Mouse (Mus musculus) thymus, postnatal 10 days (tissue): ENCODE data around the gene Il9r.

Source experiments
- DNase-seq, 2 experiments: peaks; one replicate each; pipeline ENCODE4 v3.0.0; 2021; ENCODE audit warnings: low spot score in 2 of 2

Il9r gene

GRCm38 (mm10) chr11:32198256-32198955 lies 1.7 kb downstream of the Il9r start:
- no peak for DNase-seq

GRCm38 (mm10) chr11:32197766-32198165 lies 2.3 kb downstream of the Il9r start:
- no peak for DNase-seq

DNA sequence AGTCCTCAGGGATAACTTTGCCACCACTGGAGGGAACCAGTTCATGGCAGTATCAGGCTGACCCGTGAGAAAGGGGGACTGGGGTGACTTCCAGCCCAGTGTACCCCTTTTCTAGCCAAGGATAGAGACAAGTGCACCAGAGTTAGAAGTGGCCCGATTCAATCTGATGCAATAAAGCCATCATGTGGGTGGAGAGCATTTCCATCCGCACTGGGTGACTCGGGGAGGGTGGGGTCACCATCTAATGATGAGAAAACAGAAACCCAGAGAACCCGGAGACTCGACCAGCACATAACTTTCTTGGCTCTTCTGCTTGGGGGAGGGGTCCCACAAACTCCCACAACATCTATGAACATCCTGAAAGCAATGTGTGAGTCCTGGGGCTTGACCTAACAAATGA lies 3.4 kb downstream of the Il9r start:
- no peak for DNase-seq

GRCm38 (mm10) chr11:32195867-32196540 lies 4.1 kb downstream of the Il9r start:
- DNase-seq: peak in 1 of 2 experiments; percentile 38

DNA sequence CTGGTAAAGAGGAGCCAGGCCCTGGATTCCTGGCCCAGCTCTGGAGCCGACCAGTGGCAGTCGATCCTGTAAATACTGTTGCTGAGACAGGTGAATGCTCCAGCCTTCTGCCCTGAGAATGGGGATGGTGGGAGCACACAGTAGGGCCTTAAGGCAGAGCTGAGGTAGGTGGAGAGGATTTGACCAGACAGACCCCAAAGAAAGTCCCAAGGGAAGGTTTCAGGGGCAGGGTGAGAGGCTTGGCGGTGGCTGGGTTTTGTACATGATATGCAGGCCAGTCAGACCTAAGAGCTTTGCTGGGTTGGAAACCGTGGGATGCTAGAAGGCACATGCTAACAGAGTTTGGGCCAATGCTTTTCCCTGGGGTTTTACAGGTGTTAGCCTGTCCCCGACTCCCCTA lies 5.5 kb downstream of the Il9r start:
- no peak for DNase-seq

- DNase-seq: no peak
Observed at GRCm38 (mm10) chr11:32194086-32194485, 6.0 kb downstream of the Il9r start.

GRCm38 (mm10) chr11:32193156-32193555 lies 6.9 kb downstream of the Il9r start:
- no peak for DNase-seq

- DNase-seq: no peak
Observed at GRCm38 (mm10) chr11:32190603-32191110, 9.4 kb downstream of the Il9r start.

DNA sequence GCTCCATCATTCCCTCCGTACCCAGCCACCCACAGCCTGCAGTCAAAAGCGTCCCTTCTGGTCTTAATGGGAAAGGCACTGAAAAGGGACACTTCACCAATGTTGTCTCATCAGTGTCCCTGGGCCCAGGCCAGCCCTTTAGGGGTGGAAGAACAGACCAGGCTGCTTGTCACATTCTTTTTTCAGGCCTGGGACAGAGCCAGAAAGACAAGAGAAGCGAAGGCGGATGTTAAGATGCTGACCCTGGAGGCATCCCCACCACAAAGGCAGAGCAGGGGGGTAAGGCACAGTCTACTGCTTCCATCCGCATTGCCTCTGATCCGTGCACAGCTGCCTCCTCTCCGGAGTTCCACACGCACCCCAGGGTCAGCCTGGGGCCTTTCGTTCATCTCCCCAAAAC lies 10.0 kb downstream of the Il9r start:
- DNase-seq: no peak

DNA sequence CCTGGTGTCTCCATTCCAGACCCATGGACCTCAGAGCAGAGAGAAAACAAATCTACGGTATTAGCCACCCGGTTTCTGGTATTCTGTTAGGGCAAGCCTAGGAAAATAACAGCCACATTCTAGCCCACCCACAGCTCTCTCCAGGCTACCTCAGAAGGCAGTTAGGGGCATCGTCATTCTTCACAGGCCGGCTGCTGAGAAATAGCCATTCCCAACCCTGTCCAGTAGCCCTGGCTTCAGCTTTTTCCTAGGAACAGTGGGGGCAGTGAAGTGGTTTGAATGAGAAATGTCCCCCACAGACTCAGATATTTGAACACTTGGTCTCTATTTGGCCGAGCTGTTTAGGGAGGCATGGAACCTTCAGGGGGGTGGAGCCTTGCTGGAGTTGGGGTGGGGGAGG lies 10.6 kb downstream of the Il9r start:
- no peak for DNase-seq

- DNase-seq: no peak
Observed at GRCm38 (mm10) chr11:32188881-32189280, 11.2 kb downstream of the Il9r start.

GRCm38 (mm10) chr11:32187256-32187655 lies 12.8 kb downstream of the Il9r start:
- no peak for DNase-seq

DNA sequence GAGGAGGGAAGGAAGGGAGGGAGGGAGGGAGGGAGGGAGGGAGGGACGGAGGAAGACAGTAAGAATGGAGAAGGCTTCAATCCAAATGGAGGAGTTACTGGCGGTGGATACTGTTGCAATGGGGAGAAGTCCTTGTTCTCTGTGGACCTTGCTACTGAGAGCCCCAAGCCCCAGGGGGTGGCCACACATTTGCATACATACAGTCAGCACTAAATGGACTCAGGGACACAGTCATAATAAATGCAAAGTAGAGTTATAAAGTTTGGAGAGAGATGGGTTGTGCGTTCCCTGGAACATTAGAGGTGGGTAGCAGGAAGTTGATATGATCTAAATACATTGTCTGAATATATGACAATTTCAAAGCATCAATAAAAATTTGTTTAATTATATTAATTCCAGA lies 14.0 kb downstream of the Il9r start:
- DNase-seq: no peak

GRCm38 (mm10) chr11:32184469-32184868 lies 15.6 kb downstream of the Il9r start:
- no peak for DNase-seq

GRCm38 (mm10) chr11:32181973-32182868 lies 17.9 kb downstream of the Il9r start:
- DNase-seq: peak; percentile 33 to 78

DNA sequence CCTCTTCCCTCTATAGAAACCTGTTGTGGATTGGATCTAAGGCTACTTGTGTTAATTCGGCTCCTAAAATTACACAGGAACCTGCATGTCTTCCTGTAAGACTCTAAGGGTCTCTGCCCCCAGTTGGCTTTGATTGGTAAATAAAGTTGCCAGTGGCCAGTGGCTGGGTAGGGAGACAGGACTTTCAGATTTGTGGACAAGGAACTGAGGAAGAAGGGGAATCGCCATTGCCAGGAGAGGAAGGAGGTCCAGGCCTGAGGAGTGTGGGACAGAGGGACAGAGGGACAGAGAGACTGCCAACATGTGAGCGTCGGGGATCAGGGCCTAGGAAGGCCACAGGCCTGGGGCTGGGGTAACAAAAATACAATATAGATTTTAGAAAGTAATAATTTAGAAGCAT lies 18.8 kb downstream of the Il9r start:
- no peak for DNase-seq

- no peak for DNase-seq
Observed at GRCm38 (mm10) chr11:32178506-32178905, 21.6 kb downstream of the Il9r start.

- no peak for DNase-seq
Observed at GRCm38 (mm10) chr11:32166683-32167082, 33.4 kb downstream of the Il9r start.

GRCm38 (mm10) chr11:32161922-32162804 lies 37.9 kb downstream of the Il9r start:
- peak; percentile 85 to 96 for DNase-seq

GRCm38 (mm10) chr11:32161500-32161899 lies 38.6 kb downstream of the Il9r start:
- DNase-seq: peak in 1 of 2 experiments; percentile 26

GRCm38 (mm10) chr11:32160341-32160740 lies 39.7 kb downstream of the Il9r start:
- DNase-seq: no peak
